Mouse (Mus musculus) lung, adult 10 weeks (tissue): Measurements from ENCODE around the gene Wtip. TPM values are rescaled to one million over a fixed set of nuclear protein-coding genes. Genes with fewer than 3 reads are reported as not detected.

Experiments used
- polyA plus RNA-seq: library from polyadenylated mRNA; stranded (reverse); fragments of 350-450 nt; fragmentation: Illumina TruSeq; extraction: RNeasy Lipid Tissue Mini Kit (QIAGEN cat#74804); gene quantifications from one replicate; pipeline ENCODE4 v1.2.3, GENCODE M21; 2014; ENCODE audit warnings: low read depth, low replicate concordance; ENCODE audit not compliant: insufficient read depth

The Wtip gene
- polyA plus RNA-seq, result 26.0 TPM

DNA sequence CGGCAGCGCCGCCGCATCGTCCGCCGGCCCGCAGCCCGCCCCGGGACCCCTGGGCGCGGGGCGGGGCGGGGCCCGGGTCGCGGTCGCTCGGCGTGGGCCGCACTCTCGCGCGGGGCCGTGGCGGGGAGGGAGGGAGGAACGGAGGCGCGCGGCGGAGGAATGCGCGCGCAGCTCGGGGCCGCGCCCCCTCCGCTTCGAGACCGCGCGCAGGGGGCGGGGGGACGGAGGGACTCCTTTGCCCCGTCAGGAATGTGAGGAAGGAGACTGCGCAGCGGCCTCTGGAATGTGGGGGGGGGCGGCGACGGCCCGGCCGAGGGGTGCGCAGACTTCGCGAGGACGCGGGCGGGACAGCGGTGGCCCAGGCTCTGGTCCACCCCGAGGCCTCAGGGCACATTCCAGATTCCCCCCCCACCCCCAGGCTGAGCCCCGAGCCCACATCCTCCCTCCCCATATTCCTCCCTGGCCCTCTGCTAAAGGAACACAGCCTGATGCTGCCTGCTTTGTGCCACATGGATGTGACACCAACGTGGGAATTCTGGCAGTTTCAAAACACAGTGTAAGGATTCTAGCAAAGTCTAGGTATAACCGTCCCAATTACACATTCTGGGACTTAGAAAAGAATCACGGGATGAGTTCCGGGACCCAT lies at the start of gene Wtip:
Gene Wtip (minus strand): TSS at position 152 of the 646 bp plus-strand sequence.

DNA sequence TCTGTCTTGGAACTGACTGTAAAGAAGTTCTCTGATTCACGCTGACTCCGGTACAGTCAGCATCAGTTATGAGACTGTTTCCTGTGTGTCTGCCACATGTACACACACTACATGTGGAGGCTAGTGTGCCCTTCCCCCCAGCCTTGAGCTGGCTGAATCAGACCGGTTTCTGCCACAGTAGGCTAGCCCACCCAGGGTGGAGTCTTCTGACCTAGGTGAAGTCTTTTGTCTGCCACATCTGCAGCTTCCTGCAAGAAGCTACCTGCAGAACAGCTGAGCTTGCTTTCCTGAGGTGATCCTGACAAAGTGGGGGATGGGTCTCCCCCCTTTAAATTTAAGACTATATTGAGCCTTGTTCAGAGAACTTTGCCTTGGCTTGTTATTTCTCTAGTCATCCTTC lies 36.4 kb upstream of the Wtip start, which contains the start of gene Uba2:
Gene Uba2 (minus strand): TSS at position 146 of the 400 bp plus-strand sequence.

DNA sequence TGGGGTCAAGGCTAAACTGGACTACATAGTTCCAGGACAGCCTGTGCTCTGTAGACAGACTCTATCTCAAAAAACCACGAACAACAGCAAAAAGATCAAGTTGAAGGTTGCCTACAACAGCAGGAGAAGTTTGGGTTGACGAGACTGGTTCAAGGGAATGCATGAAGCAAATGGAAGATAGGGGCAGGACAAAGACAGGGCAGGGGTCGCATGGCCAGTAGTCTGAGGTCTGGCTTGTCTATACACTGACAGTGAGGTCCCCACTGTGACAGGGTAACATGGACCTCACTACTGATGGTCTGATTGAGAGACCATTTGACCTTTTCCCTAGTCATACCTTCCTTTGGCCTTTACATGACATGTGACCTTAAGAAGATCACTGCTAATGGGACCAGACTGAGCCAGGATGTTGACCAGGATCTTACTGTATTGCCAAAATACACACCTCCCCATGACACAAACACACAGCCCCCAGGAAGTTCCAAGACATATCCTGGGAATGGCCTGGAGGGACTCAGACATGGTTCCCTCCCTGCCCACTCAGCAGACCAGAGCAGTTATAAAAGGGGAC lies 38.1 kb downstream of the Wtip start, which contains the start of gene Scgb1b30:
Gene Scgb1b30 (plus strand): TSS at position 521 of the 571 bp plus-strand sequence.

Other genes with a start within 250 kb of the Wtip start
- gene Scgb2b26, start 188.2 kb downstream of the Wtip start, polyA plus RNA-seq, result not detected
- not detected for gene Scgb2b27, start 119.3 kb downstream of the Wtip start, polyA plus RNA-seq
- gene Scgb1b27, start 111.8 kb downstream of the Wtip start, polyA plus RNA-seq, result not detected
- gene Scgb1b30, start 37.8 kb downstream of the Wtip start, polyA plus RNA-seq, result not detected
- 51.2 TPM for gene Uba2, start 36.3 kb upstream of the Wtip start, polyA plus RNA-seq
- gene Pdcd2l, start 63.4 kb upstream of the Wtip start, polyA plus RNA-seq, result 17.3 TPM
- gene Gpi1, start 97.1 kb upstream of the Wtip start, polyA plus RNA-seq, result 174 TPM
- gene Gm6096, start 117.8 kb upstream of the Wtip start, polyA plus RNA-seq, result not detected
- gene 4931406P16Rik, start 180.3 kb upstream of the Wtip start, polyA plus RNA-seq, result 24.0 TPM